Mouse (Mus musculus): Measurements from ENCODE around the gene Lrwd1. TPM values are rescaled to one million over a fixed set of nuclear protein-coding genes. Genes with fewer than 3 reads are reported as not detected.
A peak's percentile ranks its signal among the peaks of the same experiment; 100 is the strongest.
"Not testable (repeated sequence)": the region's sequence is repeated elsewhere in the genome, so short reads cannot be mapped to it uniquely, and the experiment has no call there.

The Lrwd1 gene
- polyA plus RNA-seq, 1 experiment, result 30.5 TPM

GRCm38 (mm10) chr5:136170512-136171362 lies 34.9 kb upstream of the Lrwd1 start, which contains the start of gene Orai2:
Gene Orai2 (minus strand): TSS chr5:136170713.
- Histone ChIP-seq H3K4me3 (ENCODE audit: insufficient read depth, low read length) (peak within 1 kb of the TSS; percentile 71), H3K4me1 (ENCODE audit: control insufficient read depth, insufficient read depth, low read length) (peaks cover 35% of the 10 kb centered on the region), H3K27ac (ENCODE audit: insufficient read depth, low read depth, low read length) (peak within 1 kb of the TSS; percentile 96)
- TF ChIP-seq CTCF (IDR thresholded peaks at IDR 0.05; ENCODE audit: low read depth, low read length), result no peak
- TF ChIP-seq POLR2A (IDR thresholded peaks at IDR 0.05; ENCODE audit: borderline replicate concordance, low read depth, low read length), result no peak

DNA sequence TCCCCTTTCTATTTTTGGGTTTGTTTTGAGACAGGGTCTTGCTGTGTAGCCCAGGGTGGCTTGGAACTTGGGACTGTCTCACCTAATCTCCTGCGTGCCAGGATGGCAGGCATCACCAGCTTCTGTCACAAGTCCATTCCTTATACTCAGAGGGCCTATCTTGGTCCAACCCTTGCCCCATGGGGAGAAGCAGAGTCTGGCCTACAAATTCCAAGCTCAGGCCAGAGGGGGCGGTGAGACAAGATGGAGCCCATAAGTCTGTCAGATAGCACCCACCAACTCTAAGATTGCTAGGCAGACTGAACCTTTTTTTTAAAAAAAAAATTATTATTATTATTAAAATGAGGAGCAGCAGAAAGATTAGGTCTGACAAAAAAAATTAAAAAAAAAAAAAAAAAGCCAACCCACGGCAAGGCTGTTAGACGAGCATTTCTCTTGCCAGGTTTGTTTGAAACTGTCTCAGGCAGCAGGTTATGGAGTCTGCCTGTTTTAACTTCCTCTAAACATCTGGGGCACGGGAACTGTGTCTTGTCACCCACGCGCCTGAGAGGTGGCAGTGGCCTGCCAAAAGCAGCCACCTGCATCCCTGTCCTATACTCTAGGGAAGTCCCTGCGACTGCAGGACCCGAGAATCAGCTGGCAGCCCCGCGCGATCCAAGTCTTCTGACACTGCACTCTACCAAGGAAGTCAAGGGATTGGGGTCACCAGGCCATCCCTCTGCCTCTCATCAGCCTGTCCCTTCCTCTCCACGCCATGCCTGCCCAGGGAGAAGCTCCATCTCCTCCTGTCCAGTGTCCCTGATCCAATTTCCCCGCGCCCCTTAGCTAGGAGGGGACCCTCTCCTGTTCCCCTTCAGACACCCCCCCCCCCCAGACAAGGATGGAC lies 34.0 kb upstream of the Lrwd1 start:
- Histone ChIP-seq H3K27ac (ENCODE audit: insufficient read depth, low read depth, low read length) (peak overlapping the region; percentile 96), H3K4me3 (ENCODE audit: insufficient read depth, low read length) (peak overlapping the region; percentile 71), H3K4me1 (ENCODE audit: control insufficient read depth, insufficient read depth, low read length) (peaks cover 33% of the 10 kb centered on the region)
- TF ChIP-seq CTCF (IDR thresholded peaks at IDR 0.05; ENCODE audit: low read depth, low read length) (no peak), POLR2A (IDR thresholded peaks at IDR 0.05; ENCODE audit: borderline replicate concordance, low read depth, low read length) (no peak)

DNA sequence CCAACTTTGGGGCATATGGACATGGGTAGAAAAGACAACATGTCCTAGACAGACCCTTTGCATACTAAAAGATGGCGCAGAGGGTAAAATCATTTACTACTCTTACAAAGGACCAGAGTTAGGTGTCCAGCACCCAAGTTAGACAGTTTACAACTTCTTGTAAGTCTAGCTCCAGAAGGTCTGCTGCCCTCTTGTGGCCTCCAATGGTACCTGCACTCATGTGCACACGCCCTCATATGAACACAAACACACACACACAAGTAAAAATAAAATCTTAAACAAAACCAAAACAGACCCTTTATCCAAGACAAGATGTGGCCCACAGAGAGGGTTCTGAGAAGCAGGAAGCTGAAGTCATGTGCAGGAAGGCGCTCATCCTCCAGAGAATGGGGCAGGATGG lies 32.2 kb upstream of the Lrwd1 start:
- Histone ChIP-seq H3K4me3 (ENCODE audit: insufficient read depth, low read length) (no peak overlapping the region), H3K4me1 (ENCODE audit: control insufficient read depth, insufficient read depth, low read length) (peaks cover 18% of the 10 kb centered on the region), H3K27ac (ENCODE audit: insufficient read depth, low read depth, low read length) (no peak overlapping the region)
- TF ChIP-seq POLR2A (IDR thresholded peaks at IDR 0.05; ENCODE audit: borderline replicate concordance, low read depth, low read length) (no peak), CTCF (IDR thresholded peaks at IDR 0.05; ENCODE audit: low read depth, low read length) (no peak)

DNA sequence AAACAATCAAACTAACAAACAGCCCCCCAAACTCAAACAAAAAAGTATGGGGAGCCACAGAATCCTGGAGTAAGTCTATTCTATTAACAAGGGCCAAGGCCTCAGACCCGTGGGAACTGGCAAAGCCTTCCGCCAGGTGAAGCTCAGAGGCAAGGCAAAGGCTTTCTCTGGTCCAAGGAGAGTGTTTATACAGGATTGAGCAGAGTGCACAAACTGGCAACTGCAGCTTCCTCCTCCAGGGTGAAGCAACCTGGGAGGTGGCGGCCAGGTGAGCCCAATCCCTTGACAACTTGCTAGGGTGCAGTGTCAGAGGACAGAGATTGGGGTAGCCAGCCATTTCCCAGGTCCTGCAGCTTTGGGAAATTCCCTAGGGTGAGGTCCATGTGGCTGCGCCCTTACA lies 31.4 kb upstream of the Lrwd1 start:
- Histone ChIP-seq H3K27ac (ENCODE audit: insufficient read depth, low read depth, low read length) (no peak overlapping the region), H3K4me3 (ENCODE audit: insufficient read depth, low read length) (no peak overlapping the region), H3K4me1 (ENCODE audit: control insufficient read depth, insufficient read depth, low read length) (peaks cover 11% of the 10 kb centered on the region)
- TF ChIP-seq POLR2A (IDR thresholded peaks at IDR 0.05; ENCODE audit: borderline replicate concordance, low read depth, low read length), result no peak
- no peak for TF ChIP-seq CTCF (IDR thresholded peaks at IDR 0.05; ENCODE audit: low read depth, low read length)

GRCm38 (mm10) chr5:136165246-136165645 lies 29.4 kb upstream of the Lrwd1 start:
- TF ChIP-seq CTCF (IDR thresholded peaks at IDR 0.05; ENCODE audit: low read depth, low read length) (no peak), POLR2A (IDR thresholded peaks at IDR 0.05; ENCODE audit: borderline replicate concordance, low read depth, low read length) (no peak)
- Histone ChIP-seq H3K4me1 (ENCODE audit: control insufficient read depth, insufficient read depth, low read length) (peaks cover 7% of the 10 kb centered on the region), H3K4me3 (ENCODE audit: insufficient read depth, low read length) (no peak overlapping the region), H3K27ac (ENCODE audit: insufficient read depth, low read depth, low read length) (no peak overlapping the region)

- TF ChIP-seq POLR2A (IDR thresholded peaks at IDR 0.05; ENCODE audit: borderline replicate concordance, low read depth, low read length) (no peak), CTCF (IDR thresholded peaks at IDR 0.05; ENCODE audit: low read depth, low read length) (no peak)
- Histone ChIP-seq H3K4me1 (ENCODE audit: control insufficient read depth, insufficient read depth, low read length) (no peaks in the 10 kb centered on the region), H3K4me3 (ENCODE audit: insufficient read depth, low read length) (no peak overlapping the region), H3K27ac (ENCODE audit: insufficient read depth, low read depth, low read length) (no peak overlapping the region)
These were observed 28.1 kb upstream of the Lrwd1 start for GRCm38 (mm10) chr5:136163807-136164474.

DNA sequence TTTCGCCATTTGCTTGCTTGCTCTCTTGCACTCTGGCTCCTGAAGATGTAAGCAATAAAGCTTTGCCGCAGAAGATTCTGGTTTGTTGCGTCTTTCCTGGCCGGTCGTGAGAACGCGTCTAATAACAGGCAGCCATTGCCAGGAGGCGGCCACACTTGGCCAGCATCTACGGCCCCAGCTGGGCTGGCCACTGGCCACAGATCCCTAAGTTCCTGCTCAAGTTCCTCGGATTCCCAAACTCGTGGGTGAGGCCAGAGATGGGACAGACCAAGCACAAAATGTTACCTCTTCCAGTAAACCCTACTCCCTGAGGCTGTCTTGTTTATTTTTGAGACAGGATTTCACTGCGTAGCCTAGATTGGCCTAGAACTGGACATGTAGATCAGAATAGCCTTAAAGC lies 24.2 kb upstream of the Lrwd1 start:
- not testable (repeated sequence) for H3K4me3 ChIP-seq (ENCODE audit: insufficient read depth, low read length); H3K4me1 ChIP-seq (ENCODE audit: control insufficient read depth, insufficient read depth, low read length); H3K27ac ChIP-seq (ENCODE audit: insufficient read depth, low read depth, low read length)

DNA sequence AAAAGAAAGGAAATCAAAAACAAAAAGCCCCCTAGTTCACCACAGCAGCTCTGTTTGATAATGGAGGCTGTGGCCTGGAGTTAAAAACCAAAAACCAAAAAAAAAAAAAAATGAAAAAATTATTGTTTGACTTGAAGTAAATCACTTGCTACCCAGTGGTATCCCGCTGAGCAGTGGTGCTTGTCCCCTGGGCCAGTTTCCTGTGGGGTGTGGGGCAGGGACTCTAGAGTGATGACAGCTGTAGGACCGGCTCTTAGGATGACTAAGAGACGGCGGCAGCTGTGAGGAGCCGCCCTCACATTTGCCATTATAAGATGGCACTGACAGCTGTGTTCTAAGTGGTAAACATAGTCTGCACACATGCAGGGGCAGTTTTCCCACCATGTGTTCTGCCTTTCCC lies 19.5 kb upstream of the Lrwd1 start:
- TF ChIP-seq POLR2A (IDR thresholded peaks at IDR 0.05; ENCODE audit: borderline replicate concordance, low read depth, low read length) (no peak), CTCF (IDR thresholded peaks at IDR 0.05; ENCODE audit: low read depth, low read length) (no peak)

DNA sequence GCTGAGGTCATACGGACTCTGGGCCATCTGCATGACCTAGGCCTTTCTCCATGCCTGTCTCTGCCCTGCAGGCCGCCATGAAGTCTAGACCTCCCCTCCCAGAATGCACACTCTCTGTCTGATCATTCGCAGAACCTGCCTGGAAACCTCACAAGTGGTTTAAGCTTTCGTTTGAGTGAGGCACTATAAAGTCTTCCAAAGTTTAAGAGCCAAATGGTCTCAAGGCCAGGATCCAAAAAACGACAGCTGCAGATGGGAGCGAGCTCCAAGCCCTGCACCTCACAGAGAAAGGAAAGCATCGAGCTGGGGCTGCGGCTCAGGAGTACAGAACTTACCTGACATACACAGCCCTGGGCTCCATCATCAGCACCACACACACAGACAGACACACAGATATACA lies 16.5 kb upstream of the Lrwd1 start:
- no peak overlapping the region for H3K27ac ChIP-seq (ENCODE audit: insufficient read depth, low read depth, low read length)
- peaks cover 27% of the 10 kb centered on the region for H3K4me1 ChIP-seq (ENCODE audit: control insufficient read depth, insufficient read depth, low read length)
- no peak overlapping the region for H3K4me3 ChIP-seq (ENCODE audit: insufficient read depth, low read length)
- no peak for TF ChIP-seq CTCF (IDR thresholded peaks at IDR 0.05; ENCODE audit: low read depth, low read length)
- no peak for TF ChIP-seq POLR2A (IDR thresholded peaks at IDR 0.05; ENCODE audit: borderline replicate concordance, low read depth, low read length)

More for the DNA sequence above, 19.5 kb upstream of the Lrwd1 start:
- Histone ChIP-seq H3K4me1 (ENCODE audit: control insufficient read depth, insufficient read depth, low read length) (peaks cover 12% of the 10 kb centered on the region), H3K27ac (ENCODE audit: insufficient read depth, low read depth, low read length) (no peak overlapping the region), H3K4me3 (ENCODE audit: insufficient read depth, low read length) (no peak overlapping the region)

- peak overlapping the region; percentile 8; the same call in 1 of the 2 replicates for H3K27ac ChIP-seq (ENCODE audit: insufficient read depth, low read depth, low read length)
- H3K4me3 ChIP-seq (ENCODE audit: insufficient read depth, low read length), result not testable (repeated sequence)
- peaks cover 27% of the 10 kb centered on the region for H3K4me1 ChIP-seq (ENCODE audit: control insufficient read depth, insufficient read depth, low read length)
These were observed 13.3 kb upstream of the Lrwd1 start for GRCm38 (mm10) chr5:136149134-136149576.

Measured in bone marrow macrophage, adult 2 months (primary cell).